Mouse (Mus musculus) brain, embryonic 18.5 days (tissue): ENCODE data around the gene Neu3.

Experiments used
- DNase-seq: peaks from one replicate; pipeline ENCODE4 v3.0.0-alpha.2; 2012; ENCODE audit warnings: low read depth, low spot score

The Neu3 gene

DNA sequence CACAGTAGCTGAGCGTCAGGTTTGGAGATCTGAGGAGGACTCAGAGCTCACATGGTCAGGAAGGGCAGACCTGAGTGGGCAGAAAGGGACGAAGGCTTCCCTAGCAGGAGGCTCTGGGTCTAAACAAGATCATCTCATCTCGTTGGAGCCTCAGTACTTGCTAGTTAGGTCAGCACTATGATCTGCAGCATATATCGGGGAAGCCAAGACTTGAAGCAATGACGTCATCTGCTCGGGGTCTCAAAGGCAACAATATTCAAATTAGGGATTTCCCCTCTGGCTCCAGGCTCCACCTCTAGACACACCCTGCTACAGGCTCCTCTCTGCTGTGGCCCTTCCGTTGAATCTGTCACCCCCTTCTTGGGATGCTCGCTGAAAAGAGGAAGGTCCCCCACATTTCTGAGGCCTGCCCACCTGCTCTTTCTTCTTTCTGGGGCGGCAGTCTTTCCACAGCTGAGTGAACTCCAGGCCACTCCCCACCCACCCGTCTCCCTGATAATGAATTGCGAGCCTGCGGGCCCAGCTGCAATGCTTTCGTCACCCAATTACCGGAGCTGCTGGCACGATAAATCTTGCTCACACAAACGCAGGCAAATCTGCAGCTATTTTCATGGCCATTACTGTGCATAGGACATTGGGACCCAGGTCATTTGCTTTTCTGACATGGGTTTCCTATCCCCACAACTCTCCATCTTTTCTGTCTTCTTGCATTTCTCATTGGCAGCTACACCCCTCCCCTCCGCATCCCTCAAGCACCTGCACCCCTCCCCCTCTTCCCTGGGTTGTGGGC, 32.8 kb downstream of the Neu3 start:
- DNase-seq: no peak

DNA sequence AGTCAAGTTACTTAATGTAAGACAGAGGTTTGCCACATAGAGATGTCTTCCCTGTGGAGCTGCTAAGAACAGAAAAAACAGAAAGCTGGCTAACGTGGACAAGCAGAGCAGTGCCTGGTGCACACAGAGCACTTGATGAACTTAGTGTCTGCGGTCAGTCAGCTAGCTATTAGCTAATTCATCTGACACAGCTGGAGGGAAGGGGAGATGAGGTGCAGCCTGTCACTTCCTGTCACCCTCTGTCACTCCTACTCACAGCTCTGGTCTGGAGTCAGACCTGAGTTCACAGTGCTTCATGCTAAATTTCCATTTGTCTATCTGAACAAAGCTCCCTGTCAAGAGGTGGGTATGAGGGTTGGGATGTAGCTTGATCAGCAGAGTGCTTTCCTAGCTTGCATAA, 34.1 kb downstream of the Neu3 start:
- DNase-seq: no peak

DNA sequence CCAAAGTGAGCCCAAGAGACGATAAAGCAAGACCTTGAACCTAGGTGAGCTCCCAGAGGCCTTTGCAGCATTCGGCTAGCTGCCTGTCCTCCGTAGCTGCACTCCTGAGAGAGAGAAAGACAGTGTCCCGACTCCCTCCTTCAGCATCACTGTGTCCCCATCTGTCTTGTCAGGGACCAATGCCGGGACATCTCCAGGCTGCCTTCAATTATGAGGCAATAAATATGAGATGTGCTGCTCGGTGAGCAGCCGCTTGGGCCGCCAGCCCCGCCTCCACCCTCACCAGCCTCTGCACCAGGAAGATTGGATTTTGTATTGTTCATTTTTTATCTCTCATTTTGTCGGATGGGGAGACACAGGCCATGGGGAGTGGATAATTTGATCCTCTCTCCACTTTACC, 37.4 kb downstream of the Neu3 start:
- DNase-seq: no peak

DNA sequence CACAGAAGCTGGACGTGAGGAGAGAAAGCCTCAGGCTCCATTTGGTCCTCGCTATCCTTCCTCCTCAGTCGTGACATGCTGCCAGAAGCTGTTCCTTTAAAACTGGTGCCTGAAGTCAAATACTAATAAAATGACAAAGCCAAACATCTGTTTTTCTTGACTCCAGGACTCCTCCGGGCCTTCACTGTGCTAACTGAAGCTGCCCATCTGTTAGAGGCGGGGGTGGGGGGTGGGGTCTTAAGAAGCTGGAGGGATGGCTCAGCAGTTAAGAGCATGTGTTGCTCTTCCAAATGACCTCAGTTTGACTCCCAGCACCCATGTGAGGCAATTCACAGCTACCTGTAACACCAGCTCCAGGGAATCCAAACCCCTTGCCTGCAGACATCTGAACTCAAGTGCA, 39.7 kb downstream of the Neu3 start:
- no peak for DNase-seq

DNA sequence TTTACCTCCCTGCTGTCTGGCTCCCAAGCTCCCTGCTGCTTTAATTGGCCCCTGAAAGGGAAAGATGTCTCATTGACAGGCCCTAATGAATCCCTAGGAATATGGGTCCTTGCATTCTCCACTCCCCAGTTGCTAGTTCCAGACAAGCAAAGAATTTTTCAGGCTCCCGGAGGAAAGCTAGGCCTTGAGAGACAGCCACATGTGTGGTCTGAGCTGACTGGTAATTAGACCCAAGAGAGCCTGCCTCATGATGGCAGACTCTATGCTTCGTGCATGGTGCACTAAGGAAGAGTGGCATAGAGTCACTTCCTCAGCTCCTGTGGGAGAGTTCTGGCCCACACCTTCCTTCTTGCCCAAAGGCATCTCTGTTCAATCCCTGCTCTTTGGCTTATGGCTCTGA, 40.3 kb downstream of the Neu3 start:
- no peak for DNase-seq

DNA sequence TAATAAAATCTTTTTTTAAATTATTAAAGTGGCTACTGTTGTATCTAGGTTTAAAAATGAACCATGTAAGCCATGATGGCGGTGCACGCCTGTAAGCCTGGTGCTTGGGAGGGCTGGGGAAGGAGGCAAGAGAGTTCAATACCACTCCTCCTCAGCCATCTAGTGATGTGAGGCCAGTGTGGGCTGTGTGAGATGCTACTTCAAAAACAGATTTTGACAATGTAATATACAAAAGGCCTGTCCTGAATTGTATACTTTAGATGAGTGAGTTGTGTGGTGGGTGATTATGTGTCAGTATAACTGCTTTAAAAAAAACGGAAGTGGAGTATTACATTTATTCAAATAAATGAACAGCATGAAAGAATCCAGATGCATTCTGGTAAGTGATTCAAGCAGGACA, 41.4 kb downstream of the Neu3 start:
- DNase-seq: no peak

DNA sequence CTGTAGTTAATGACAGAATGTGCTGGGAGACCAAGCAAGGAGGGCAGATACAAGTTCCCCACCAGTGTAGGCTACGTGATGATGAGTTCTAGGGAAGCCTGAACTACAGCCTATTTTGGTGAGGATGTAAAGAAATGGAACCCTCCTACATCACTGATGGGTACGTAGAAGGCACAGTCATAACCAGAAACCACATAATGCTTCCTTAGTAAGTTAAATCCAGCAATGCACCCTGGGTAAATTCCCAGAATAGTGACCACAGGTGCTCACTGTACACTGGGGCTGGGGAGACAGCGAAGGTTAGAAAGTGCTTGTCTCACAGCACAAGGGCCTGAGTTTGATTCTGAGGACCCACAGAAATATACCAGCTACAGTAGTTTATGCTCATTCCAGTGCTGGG, 42.7 kb downstream of the Neu3 start:
- DNase-seq: no peak

DNA sequence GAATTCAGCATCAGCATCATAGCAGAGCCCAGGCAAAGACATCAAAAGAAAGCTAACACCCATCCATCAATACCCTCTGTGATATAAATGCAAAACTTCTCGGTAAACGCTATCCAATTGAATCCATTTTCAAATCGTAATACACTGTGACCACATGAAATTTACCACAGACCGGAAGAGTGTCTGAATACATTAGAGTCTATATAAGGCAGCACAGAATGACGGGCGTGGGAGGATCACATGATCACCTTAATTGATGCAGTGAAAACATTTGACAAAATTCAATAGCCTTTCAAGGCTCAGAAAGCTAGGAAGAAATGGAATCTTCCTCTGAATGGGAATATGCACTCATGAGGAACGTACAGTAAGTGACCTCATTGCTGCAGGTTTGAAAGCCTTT, 44.8 kb downstream of the Neu3 start:
- no peak for DNase-seq

DNA sequence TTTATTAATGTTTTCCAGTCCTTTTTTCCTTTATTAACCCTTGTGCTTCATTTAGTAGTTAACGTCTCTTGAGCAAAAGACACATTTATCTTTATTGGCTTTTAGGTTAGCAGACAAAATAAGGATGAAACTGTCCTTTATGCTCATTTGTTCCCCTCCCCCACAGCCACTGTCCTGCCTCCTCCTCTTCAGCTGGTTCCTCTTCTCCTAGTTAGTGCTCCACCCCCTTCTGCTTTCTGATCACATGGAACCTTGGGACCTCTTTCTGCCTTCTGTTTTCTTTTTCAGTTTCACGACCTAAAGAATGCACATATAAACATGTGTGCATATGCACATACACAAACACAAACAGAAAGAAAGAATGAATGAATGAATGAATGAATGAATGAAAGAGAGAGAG, 46.3 kb downstream of the Neu3 start:
- DNase-seq: no peak

DNA sequence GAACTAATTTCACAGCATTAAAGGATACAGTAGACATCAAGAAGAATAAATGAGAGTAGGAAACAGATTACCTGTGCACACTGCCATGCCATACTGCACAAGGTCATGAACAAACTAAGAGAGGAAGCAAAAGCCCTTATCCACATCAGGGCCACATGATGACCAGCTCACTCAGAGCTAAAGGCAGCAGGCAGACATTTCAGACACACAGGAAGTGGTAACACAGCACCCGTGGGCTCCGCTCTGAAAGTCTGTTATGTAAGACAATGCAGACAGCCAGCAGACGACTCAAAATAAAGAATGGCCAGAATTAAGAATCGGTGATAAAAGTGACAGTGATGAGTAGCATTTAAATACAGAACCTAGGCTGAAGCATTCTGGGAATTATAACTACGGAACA, 46.8 kb downstream of the Neu3 start:
- no peak for DNase-seq

DNA sequence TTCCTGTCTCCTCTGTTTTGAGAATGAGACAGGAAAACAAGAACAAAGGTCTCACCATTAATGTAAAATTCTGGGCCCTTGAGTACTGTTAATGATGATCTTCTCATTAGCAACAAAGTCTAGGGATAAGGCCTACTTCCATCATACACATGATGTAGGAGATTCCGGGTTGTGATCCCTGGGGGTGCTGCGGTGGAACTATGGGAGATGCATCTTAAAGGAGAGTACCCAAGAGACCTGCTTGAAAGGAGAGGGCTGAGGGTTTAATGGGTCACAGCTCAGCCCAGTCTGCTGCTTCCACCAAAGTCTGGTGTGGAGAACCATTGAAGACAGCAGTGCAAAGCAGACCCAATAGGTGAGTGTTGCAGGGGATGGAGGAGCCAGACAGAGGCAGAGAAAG, 65.0 kb downstream of the Neu3 start, which contains the start of gene Olfr521:
Gene Olfr521 (plus strand): TSS at position 301 of the 400 bp plus-strand sequence.
- DNase-seq: no peak
